Mouse (Mus musculus): ENCODE data around the gene Gm5580. TPM values are rescaled to one million over a fixed set of nuclear protein-coding genes. Genes with fewer than 3 reads are reported as not detected.
"Not testable (repeated sequence)": the region's sequence is repeated elsewhere in the genome, so short reads cannot be mapped to it uniquely, and the experiment has no call there.

The Gm5580 gene
- polyA plus RNA-seq, 1 experiment from 2014 or later = 0.20 TPM

DNA sequence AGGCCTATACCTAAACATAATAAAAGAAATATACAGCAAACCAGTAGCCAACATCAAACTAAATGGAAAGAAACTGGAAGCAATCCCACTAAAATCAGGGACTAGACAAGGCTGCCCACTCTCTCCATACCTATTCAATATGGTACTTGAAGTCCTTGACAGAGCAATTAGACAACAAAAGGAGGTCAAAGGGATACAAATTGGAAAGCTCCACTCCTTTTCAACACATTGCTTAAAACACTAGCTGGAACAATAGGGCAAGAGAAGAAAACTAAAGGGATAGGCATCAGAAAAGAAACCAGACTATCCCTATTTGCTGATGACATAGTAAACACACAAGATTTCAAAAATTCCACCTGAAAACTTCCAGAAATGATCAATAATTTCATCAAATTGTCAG, 50.0 kb downstream of the Gm5580 start:
- ATAC-seq (ENCODE audit: low read depth); H3K36me3 ChIP-seq (ENCODE audit: control insufficient read depth, insufficient read depth); H3K27me3 ChIP-seq (ENCODE audit: control insufficient read depth, insufficient read depth, low read depth, low read length); H3K4me3 ChIP-seq (ENCODE audit: low read depth, low read length); H3K4me2 ChIP-seq (ENCODE audit: low read depth, low read length); H3K4me1 ChIP-seq (ENCODE audit: control insufficient read depth, low read depth, low read length); H3K9me3 ChIP-seq (replicated peaks; ENCODE audit: control insufficient read depth, low read length); H3K27ac ChIP-seq (ENCODE audit: low read length); H3K9ac ChIP-seq (ENCODE audit: low read depth, low read length): not testable (repeated sequence)

Other genes with a start within 250 kb of the Gm5580 start
- 91.7 TPM in 2 replicates for gene March8, start 213.1 kb upstream of the Gm5580 start, polyA plus RNA-seq (2015; fragmentation: Nextera tagmentation; extraction: Ambion mirVana)
- 4.5 and 6.5 TPM in 2 replicates for gene Alox5, start 90.0 kb upstream of the Gm5580 start, polyA plus RNA-seq (2015; fragmentation: Nextera tagmentation; extraction: Ambion mirVana)
- not detected in 2 replicates for gene Olfr211, start 62.0 kb upstream of the Gm5580 start, polyA plus RNA-seq (2015; fragmentation: Nextera tagmentation; extraction: Ambion mirVana)
- gene Olfr212, start 44.6 kb upstream of the Gm5580 start, polyA plus RNA-seq (2015; fragmentation: Nextera tagmentation; extraction: Ambion mirVana) = not detected in 2 replicates
- not detected in 2 replicates for gene Olfr213, start 12.7 kb upstream of the Gm5580 start, polyA plus RNA-seq (2015; fragmentation: Nextera tagmentation; extraction: Ambion mirVana)
- not detected in 2 replicates for gene Olfr214, start 3.1 kb downstream of the Gm5580 start, polyA plus RNA-seq (2015; fragmentation: Nextera tagmentation; extraction: Ambion mirVana)
- gene Olfr215, start 33.1 kb downstream of the Gm5580 start, polyA plus RNA-seq (2015; fragmentation: Nextera tagmentation; extraction: Ambion mirVana) = not detected in 2 replicates
- 21.9 and 23.2 TPM in 2 replicates for gene Zfp422, start 77.9 kb downstream of the Gm5580 start, polyA plus RNA-seq (2015; fragmentation: Nextera tagmentation; extraction: Ambion mirVana)
- gene Depp1, start 99.5 kb downstream of the Gm5580 start, polyA plus RNA-seq (2015; fragmentation: Nextera tagmentation; extraction: Ambion mirVana) = 22.1 and 37.9 TPM in 2 replicates
- gene Rassf4, start 122.8 kb downstream of the Gm5580 start, polyA plus RNA-seq (2015; fragmentation: Nextera tagmentation; extraction: Ambion mirVana) = 6.7 and 7.9 TPM in 2 replicates
- 0.05 and 0.15 TPM in 2 replicates for gene Tmem72, start 165.8 kb downstream of the Gm5580 start, polyA plus RNA-seq (2015; fragmentation: Nextera tagmentation; extraction: Ambion mirVana)